Mouse (Mus musculus): ENCODE measurements around the gene Actrt2.

Actrt2 gene

GRCm38 (mm10) chr4:154667767-154668166 lies at the start of gene Actrt2:
Actrt2 (minus strand) TSS chr4:154667867.
- DNase-seq, result no peak

- DNase-seq, result no peak
Measured at GRCm38 (mm10) chr4:154709391-154710107, 41.9 kb upstream of the Actrt2 start.

GRCm38 (mm10) chr4:154708811-154709210 lies 41.1 kb upstream of the Actrt2 start:
- no peak for DNase-seq

- no peak for DNase-seq
Measured at GRCm38 (mm10) chr4:154708223-154708622, 40.6 kb upstream of the Actrt2 start.

- DNase-seq, result no peak
Measured at GRCm38 (mm10) chr4:154707521-154707920, 39.9 kb upstream of the Actrt2 start.

GRCm38 (mm10) chr4:154706442-154706841 lies 38.8 kb upstream of the Actrt2 start:
- no peak for DNase-seq

- DNase-seq, result no peak
Measured at GRCm38 (mm10) chr4:154705681-154706080, 38.0 kb upstream of the Actrt2 start.

GRCm38 (mm10) chr4:154705056-154705455 lies 37.4 kb upstream of the Actrt2 start:
- DNase-seq, result no peak

- DNase-seq, result no peak
Measured at GRCm38 (mm10) chr4:154704591-154704990, 36.9 kb upstream of the Actrt2 start.

- DNase-seq, result no peak
Measured at GRCm38 (mm10) chr4:154703426-154704070, 35.9 kb upstream of the Actrt2 start.

GRCm38 (mm10) chr4:154702931-154703330 lies 35.3 kb upstream of the Actrt2 start:
- no peak for DNase-seq

- no peak for DNase-seq
Measured at GRCm38 (mm10) chr4:154702186-154702585, 34.5 kb upstream of the Actrt2 start.

GRCm38 (mm10) chr4:154700921-154701412 lies 33.3 kb upstream of the Actrt2 start:
- no peak for DNase-seq

- no peak for DNase-seq
Measured at GRCm38 (mm10) chr4:154700436-154700835, 32.8 kb upstream of the Actrt2 start.

GRCm38 (mm10) chr4:154699236-154699635 lies 31.6 kb upstream of the Actrt2 start:
- DNase-seq, result no peak

- DNase-seq, result no peak
Measured at GRCm38 (mm10) chr4:154698631-154699030, 31.0 kb upstream of the Actrt2 start.

GRCm38 (mm10) chr4:154698021-154698590 lies 30.4 kb upstream of the Actrt2 start:
- no peak for DNase-seq

- no peak for DNase-seq
Measured at GRCm38 (mm10) chr4:154697476-154697875, 29.8 kb upstream of the Actrt2 start.

- no peak for DNase-seq
Measured at GRCm38 (mm10) chr4:154696552-154696951, 28.9 kb upstream of the Actrt2 start.

GRCm38 (mm10) chr4:154696146-154696545 lies 28.5 kb upstream of the Actrt2 start:
- no peak for DNase-seq

- DNase-seq, result no peak
Measured at GRCm38 (mm10) chr4:154694361-154694760, 26.7 kb upstream of the Actrt2 start.

- no peak for DNase-seq
Measured at GRCm38 (mm10) chr4:154693348-154694015, 25.8 kb upstream of the Actrt2 start.

- DNase-seq, result no peak
Measured at GRCm38 (mm10) chr4:154683068-154683752, 15.5 kb upstream of the Actrt2 start.

Measured in cerebellum, adult 18-20 months (tissue).